Mouse (Mus musculus): ENCODE measurements around the gene Cbx3. TPM values are rescaled to one million over a fixed set of nuclear protein-coding genes. Genes with fewer than 3 reads are reported as not detected.

Cbx3 gene
- total RNA-seq (2022), result 100 to 1,000 TPM; 125 to 141 (median 133) TPM

DNA sequence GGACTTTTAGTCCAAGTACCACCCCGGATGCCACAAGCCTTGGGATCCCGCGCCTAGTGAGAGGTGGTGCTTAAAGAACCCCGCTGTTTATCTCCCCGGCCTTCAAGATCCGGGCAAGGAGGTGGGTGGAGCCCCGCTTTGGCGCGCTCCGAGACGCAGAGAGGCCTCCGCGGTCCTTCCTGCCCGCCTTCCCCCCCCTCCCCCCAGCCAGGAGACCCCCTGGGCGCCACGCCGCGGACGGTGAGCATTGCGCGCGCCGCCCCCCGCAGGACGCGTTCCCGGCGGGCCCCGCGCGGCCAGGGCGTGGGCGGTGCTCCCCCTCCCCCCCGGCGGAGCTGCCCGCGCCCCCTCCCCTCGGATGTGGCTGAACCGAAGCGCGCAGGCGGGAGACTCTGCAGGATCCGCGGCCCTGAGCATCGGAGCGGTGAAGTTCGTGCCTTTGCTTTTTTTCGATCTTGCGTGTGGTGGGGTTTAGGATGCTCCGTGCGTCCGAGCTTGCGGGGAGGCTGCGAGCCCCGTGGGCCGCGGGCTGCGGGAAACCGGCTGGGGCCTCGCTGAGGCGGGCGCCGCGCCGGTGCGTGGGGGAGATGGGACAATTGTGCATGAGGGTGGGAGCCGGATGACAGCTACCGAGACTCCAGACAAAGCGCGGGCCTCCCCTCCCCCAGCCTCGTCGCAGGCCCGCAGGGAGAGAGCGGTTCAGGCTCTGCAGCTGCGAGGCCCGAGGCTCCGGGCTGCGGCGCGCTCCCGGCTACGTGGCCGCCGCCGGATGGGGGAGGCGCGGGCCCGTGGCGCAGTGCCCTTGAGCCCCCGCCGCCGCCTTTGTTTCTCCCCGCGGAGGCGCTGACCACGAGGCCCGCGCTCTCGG lies at the start of gene Cbx3:
Cbx3 (plus strand) TSS at position 50 of the 868 bp plus-strand sequence.
- peak; percentile 74 to 82 for DNase-seq (ENCODE audit: low spot score in 2 of 2)

DNA sequence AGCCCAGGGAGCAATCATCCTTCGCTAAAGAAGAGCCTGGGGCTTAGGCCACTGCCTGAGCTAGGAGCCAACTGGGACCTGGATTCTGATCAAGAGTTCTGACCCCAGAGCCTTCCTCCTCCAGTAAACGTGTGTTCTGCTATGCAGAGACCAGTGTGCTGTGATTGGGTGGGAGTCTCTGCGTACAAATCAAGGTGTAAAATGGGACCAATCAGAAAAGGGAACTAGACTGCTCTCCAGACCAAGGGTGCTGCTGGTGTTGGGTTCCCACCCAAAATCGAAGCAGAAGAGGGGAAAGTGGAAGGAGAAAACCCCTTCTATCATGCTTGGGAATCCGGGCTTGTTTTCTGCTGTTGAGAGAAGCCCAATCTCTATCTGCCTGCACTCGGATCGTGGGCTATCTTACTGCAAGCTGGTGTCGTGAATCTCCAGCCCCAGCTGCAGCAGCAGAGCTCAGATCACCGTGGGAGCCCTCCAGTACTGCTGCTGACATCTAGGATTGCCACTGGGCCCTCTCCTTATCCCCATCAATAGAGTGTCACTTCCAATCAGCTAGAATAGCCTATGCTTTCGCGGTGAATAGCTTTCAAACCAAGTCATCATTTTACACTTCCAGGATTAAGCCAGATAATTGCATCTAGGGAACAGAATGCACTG lies 46.6 kb upstream of the Cbx3 start:
- DNase-seq (ENCODE audit: low spot score in 2 of 2), result no peak

DNA sequence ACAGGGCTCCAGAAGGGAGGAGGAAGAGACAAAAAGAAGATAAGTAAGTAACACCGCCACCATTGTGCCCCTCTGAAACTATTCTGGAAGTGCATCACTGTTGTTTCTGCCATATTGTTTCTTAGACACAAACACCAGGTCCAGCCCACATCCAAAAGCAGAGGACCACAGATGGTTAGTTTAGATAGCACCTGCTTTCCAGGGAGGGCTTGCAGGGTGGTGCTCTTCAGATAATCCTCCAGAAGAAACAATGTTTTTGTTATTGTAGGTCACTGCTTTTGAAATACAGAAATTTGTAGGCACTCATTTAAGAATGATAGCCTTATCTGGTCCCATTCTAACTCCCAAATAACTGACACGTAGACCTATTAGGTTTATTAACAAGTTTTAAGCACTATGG lies 45.6 kb upstream of the Cbx3 start:
- no peak for DNase-seq (ENCODE audit: low spot score in 2 of 2)

DNA sequence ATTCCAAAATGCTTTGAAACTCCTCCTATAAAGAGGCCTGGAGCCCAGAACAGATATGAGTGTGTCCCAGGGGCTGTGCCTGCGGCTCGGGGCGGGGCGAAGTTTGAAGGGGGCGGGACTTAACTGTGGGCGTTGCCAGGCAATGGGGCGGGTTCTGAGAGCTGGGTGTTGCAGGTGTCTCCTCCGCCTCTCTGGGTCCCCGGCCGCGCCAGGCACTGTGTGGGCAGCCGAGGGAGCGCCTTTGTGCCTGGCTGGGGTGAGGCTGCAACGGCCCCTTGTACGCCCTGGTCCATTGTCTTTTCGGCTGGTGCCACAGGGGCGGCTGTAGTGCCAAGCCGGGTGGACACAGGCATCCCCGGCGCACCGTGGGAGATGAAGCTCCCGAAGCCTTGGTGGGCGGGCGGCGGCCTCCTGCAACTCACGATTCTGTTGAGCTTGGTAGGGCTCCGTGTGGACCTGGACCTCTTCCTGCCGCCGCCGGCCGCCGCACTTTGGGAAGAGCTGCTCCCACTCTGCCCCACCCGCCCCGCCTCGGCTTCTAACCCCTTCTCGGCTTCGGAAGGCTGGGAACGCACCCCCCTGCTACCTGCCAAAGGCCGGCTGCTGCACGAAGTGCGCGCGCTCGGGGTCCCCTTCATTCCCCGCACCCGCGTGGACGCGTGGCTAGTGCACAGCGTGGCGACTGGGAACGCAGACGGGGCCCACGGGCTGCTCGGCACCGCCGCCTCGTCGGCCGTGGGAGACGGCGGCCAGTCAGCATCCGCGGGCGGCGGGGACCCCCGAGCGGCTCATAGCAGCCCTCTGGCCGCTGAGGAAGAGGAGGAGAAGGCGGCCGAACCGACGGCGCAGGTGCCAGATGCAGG lies 37.4 kb upstream of the Cbx3 start, which contains the start of gene Nfe2l3:
Nfe2l3 (plus strand) TSS at position 136 of the 863 bp plus-strand sequence.
- DNase-seq (ENCODE audit: low spot score in 2 of 2), result peak in 1 of 2 experiments; percentile 43

DNA sequence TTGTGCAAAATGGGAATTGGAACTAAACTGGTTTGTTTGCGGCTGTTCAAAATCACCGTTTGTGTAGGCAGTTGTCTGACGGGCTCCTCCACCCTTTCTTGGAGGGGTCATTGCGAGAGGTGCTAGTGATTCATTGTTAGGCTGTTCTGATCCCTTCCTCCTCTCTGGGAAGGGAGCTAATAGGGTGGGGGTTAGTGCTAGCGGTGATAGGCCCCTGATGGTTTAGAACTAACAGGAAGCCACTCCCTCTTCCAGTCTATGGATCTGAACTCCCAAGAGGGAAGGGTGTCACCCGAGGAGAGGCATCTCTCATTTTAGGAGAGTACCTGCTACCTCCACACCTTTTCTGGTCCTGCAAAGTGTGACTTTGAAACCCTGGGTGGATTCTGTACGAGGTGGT lies 35.9 kb upstream of the Cbx3 start:
- DNase-seq (ENCODE audit: low spot score in 2 of 2), result no peak

DNA sequence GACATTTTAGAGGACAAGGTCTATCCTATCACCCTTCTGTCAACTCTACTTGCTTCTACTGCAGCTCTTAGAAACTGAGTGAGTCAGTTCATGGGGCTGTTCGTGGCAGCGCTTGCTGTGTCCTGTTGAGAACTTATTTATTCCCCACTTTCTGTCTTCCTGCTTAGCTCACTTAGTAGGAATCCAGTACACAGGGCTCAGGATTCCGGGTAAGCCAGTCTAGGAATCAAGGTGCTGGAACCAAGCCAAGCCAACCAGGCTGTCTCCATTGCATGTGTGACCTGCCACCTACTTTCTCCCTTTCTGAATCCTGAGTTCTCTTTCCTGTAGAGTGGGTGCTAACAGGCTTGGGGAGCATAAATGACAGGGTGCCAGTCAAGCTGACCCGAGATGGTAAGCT lies 32.5 kb upstream of the Cbx3 start:
- DNase-seq (ENCODE audit: low spot score in 2 of 2), result no peak

DNA sequence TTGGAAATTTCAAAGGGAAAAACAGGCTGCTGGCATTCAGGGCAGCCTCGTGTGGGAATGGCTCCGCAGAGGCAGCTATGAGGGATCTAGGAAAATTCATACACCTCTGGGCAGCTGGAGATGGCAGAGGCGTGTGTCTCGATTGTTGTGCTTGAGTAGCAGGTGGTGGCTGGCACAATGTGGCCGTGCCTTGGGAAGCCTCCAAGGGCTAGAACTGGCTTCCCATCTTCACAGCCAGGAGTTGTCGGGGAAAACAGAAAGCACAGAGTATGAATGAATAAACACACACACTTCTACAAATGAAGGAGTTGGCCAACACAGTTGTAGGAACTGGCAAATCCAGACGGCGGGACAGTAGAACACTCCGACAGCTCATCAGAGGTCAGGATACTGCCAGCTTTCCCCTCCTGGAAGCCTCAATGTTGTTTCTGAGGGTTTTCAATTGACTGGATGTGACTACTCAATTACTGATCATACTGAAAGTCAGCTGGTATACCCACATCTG lies 31.3 kb upstream of the Cbx3 start:
- DNase-seq (ENCODE audit: low spot score in 2 of 2), result no peak

DNA sequence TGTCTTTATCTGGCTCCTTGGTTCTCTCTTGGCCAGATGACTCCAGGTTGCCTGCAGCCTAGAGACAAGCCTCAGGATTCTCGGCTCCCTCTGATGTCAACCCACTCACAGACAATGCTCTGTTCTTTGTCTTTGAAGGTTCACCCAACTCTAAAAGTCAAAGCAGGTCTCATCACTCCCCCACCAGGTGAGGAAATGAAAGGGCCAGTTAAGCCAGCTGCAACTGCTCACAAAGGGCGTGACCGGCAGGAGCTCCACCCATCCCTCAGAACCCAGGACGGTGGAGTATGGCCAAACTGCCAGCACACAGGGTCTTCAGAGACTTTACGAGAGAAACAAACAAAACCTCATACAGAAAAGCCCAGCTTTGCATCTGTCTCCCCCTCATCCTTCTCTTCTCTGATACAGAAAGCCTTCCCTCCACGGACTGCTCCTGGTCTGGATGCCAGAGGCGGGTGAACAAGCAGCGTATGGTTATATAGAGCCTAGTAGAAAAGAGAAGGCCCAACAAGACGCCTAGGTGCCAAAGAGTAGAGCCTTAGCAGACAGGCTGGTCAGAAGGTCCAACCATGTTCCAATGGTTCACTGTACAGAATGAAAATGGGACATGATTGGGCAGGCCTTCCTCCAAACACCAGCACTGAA lies 27.8 kb upstream of the Cbx3 start:
- DNase-seq (ENCODE audit: low spot score in 2 of 2), result no peak

DNA sequence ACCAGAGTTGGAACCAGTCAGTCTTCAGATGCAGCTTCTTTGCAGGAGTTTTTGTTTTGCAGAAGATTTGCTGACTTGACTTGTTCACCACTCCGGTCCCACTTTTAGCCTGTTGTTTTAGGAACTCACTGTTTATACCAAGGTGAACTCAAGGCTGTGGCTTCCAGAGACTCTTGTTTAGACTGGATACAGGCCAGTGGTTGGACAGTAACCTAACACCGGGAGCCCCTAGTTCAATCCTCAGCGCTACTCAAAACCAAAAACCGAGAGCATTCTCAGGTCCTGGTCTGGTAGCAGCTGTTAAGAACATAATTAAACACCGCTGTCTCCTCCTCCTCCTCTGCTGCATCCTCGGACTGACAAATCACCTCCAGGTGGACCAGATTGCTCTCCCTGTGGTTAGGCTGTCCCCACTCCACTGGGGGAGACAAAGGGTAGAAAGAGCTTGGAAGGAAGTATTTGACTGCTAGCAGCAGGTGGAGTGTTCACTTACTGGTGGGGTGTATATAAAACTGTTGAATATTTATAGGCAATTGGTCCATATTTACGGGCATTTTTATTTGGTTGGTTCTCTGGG lies 17.1 kb upstream of the Cbx3 start:
- no peak for DNase-seq (ENCODE audit: low spot score in 2 of 2)

DNA sequence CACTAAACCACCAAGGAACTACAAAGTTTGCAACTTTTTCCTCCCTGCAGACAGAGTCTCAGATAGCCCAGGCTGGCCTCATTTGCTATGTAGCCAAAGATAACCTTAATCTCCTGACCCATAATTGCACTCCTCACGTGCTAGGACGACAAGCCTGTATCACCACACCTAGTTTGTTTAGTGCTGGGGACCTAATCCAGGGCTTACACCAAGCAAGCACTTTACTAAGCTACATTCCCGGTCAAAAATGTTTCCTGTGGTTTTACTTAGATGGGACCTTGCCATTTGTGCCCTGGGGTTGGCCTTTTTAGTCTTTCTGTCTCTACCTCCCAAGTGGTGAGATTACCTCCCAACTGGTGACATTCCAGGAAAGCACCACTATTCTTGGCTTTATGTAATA lies 15.2 kb upstream of the Cbx3 start:
- DNase-seq (ENCODE audit: low spot score in 2 of 2), result no peak

DNA sequence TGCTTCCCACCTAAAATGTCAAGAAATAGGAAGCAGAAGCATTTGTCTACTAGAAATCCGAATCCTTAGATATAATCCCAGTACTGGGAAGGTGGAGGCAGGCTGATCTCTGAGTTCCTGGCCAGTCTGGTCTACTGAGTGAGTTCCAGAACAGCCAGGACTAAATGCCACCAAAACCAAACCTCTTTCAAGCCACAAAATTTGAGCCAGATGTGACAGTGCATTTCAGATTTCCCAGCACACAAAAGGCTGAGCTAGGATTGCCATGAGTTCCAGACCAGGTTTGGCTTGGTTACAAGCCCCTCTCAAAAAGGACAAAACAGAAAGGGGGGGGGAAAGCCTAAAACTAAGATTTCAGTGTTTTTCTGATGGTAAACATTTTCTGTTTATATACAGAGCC lies 14.0 kb upstream of the Cbx3 start:
- no peak for DNase-seq (ENCODE audit: low spot score in 2 of 2)

DNA sequence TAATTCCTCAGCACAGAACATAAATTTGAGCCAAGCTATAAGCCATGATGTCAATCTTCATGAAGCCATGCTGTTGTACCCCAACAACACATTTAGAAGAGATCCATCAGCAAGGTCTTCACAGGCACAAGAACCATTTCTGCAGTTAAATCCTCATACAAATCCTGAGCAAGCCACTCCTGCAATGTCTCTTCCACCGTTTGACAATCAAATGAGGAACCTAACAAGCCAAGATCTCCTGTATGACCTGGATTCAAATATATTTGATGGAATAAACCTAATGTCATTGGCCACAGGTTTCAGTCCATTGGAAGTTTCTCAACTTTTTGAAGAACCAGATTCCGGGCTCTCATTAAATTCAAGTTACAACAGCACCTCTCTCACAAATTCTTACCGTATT lies 12.9 kb upstream of the Cbx3 start:
- no peak for DNase-seq (ENCODE audit: low spot score in 2 of 2)

DNA sequence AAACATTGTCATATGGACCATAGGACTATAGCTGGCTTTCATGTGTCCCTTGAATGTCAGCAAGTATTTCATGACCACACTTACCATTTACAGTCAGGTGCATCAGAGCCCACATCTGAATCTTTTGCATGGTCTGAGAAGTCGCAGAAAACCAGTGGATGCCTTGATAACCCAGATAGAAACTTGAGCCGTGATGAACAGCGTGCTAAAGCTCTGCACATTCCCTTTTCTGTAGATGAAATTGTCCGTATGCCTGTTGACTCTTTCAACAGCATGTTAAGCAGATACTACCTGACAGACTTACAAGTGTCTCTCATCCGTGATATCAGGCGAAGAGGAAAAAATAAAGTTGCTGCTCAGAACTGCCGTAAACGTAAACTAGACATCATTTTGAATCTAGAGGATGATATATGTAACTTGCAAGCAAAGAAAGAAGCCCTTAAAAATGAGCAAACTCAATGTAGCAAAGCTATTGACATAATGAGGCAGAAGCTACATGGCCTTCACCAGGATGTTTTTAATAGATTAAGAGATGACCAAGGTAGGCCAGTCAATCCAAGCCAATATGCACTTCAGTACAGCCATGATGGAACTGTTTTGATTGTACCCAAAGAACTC lies 12.3 kb upstream of the Cbx3 start:
- DNase-seq (ENCODE audit: low spot score in 2 of 2), result no peak

DNA sequence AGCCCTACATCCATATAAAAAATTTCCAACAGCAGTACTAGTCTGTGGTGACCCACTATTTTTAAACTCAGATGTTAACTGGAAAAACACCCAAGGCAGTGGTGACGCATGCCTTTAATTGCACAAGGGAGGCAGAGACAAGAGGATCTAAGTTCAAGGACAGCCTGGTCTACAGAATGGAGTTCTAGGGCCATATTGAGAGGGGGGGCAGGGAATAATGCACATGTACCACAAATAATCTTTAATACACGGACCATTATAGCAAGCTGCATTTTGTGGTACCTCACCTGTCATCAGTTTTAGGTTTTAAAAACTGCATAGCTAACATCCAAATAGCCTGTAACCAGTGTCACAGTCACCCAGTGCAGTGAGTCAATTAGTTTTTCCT lies 11.2 kb upstream of the Cbx3 start:
- DNase-seq (ENCODE audit: low spot score in 2 of 2), result no peak

DNA sequence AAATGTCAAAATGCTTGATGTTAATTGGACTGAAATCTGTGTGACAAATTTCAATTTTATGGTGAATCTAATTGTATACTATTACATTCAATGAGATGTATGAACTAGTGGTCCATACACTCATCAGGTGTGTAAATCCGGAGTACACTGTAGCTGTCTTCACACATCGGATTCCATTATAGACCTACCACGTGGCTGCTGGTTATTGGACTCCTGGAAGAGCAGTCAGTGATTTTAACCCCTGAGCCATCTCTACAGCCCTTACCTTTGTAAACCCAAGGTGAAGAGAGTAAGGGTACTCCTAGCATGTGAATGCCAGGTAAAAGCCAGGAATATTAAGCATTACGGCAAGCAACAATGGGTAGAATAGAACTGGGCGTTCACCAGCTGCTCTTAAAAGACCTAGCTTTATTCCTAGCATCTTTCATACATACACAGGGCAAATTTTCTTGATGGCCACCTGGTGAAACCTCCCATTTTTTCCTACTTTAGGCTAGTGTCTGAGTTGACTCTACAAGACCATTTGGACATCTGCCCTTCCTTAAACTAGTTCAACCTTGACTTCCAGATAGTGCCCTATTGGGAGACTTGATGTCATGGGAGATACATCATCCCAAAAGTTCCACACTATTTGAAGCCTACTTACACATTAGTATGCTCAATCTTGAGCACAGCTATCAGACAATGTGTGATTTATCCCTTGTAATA lies 10.7 kb upstream of the Cbx3 start:
- no peak for DNase-seq (ENCODE audit: low spot score in 2 of 2)

DNA sequence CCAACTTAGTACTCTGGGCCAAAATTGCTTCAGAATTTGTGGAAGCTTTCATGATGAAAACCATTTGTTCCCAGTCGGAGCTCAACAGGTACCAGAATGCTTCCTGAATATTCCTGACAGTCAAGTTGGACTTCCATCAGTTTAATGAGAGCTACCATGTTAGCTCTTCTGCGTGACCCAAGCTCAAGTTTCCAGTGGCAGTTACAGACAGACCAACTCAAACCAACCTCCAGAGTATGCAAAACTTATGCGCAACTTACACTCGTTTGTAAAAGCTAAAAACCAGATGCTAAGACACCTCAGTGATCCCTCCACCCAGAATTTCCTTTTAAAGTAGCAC lies 10.2 kb upstream of the Cbx3 start:
- DNase-seq (ENCODE audit: low spot score in 2 of 2), result no peak

DNA sequence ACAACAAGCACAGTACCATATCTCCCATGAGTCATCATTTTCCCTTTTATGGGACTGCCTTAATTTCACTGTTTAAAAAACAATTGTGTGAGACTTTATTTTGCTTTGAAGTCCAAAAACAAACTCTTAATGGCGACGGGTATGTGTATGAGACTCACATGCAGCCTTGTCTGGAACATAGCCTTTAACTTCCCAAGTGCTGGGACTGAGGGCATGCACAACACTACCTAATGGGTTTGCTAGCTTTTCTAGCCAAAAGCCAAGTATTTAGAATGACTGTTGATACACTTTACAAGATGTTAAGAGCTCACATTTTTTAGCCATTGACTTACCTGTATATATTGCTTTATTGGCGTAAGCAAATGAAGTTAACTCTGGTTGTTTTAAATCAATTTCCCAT lies 9.8 kb upstream of the Cbx3 start:
- no peak for DNase-seq (ENCODE audit: low spot score in 2 of 2)

DNA sequence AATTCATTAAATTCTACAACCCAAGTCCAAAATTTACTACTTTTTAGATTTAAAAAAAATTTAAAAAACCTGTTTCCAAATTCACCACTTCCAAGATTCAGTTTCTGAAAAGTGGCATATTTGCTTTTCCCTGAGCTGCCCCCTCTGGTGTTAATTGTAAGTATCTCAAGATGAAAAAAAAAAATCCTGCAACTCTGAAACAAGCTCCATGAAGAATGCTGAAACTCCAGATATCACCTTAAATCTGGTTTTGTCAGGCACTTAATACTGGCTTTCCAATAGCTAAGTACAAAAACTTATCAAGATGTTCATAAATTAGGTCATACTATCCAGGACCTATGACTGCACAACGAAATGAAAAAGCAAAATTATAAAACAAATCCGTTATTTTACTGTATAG lies 2.5 kb upstream of the Cbx3 start:
- DNase-seq (ENCODE audit: low spot score in 2 of 2), result no peak

DNA sequence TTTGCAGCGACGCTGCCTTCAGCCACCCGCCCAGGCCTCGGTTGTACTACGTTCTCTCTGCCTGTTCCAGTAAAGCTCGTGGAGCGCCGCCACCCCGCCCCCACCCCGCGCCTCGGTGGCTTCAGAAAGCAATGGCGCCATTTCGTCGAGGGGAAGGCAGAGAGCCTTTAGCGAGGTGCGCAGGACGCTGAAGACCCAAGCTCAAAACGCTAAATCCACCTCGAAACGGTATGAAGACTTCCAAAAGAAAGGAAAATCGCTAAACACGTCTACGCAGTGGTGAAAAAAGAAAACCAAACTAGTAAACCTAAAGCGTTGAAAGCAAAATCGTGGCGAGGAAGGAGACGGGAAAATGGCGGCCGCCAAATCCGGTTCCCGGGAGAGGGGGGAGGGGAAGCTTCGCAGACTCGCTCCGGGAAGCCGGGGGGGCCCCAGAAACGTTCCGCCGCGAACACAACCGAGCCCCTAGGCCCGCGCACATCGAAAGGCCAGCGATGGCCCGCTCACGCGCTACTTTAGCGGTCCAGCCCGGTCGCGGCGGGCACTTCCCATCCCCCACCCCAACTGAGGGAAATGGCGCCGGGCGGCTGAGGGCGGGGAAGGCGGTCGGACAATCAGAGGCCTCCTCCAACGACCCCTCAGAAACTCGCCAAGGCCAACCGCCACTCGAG lies 1.1 kb upstream of the Cbx3 start:
- DNase-seq (ENCODE audit: low spot score in 2 of 2), result peak; percentile 53 to 69
